Mouse (Mus musculus): ENCODE data around the gene Pcdh19. TPM values are rescaled to one million over a fixed set of nuclear protein-coding genes. Genes with fewer than 3 reads are reported as not detected.

Gene Pcdh19
- polyA plus RNA-seq, 1 experiment from 2014 or later: 2.5 TPM

Other genes starting within 250 kb of the Pcdh19 start
- gene Tnmd, start 162.0 kb upstream of the Pcdh19 start, polyA plus RNA-seq (2015; fragmentation: Nextera tagmentation; extraction: Ambion mirVana): 0.46 and 1.6 TPM in 2 replicates
- gene Tspan6, start 209.4 kb upstream of the Pcdh19 start, polyA plus RNA-seq (2015; fragmentation: Nextera tagmentation; extraction: Ambion mirVana): 168 and 171 TPM in 2 replicates
- 5.8 and 6.3 TPM in 2 replicates for gene Srpx2, start 219.4 kb upstream of the Pcdh19 start, polyA plus RNA-seq (2015; fragmentation: Nextera tagmentation; extraction: Ambion mirVana)